Mouse (Mus musculus): ENCODE measurements at regions not wholly inside any gene's neighbourhood (a gene's known extent, or its start where the extent isn't known, plus 50 kb on each side); places are given as distances from the start of the nearest gene placed in this dataset.

DNA sequence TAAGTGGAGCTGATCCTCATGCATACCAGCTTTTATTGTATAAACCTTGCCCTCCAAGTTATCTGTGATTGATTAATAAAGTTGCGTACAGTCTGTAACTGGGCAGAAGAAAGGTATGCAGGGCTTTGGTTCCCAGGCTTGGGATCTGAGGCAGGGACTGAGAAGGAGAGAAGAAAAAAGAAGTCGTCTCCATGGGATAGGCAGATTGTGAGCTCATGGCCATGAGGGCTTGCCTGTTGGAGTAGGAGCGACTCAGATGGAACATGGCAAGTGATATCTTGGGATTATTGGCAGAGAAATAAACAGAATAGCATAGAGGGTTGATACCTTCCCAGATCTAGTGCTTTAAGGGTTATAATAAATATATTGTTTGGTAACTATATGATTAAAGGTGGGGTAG, 85.1 kb upstream of the Krtap11-1 start:
- TF ChIP-seq ZMIZ1 (IDR thresholded peaks at IDR 0.05; ENCODE audit: low read depth, low read length) (no peak), ETS1 (conservative IDR thresholded peaks at IDR 0.05; ENCODE audit: low read depth, low read length) (no peak), POLR2AphosphoS2 (IDR thresholded peaks at IDR 0.05; ENCODE audit: low read depth, low read length) (no peak)
